Mouse (Mus musculus) cerebellum, adult 2 months (tissue): ENCODE measurements around the gene C1ql1. TPM values are rescaled to one million over a fixed set of nuclear protein-coding genes. Genes with fewer than 3 reads are reported as not detected.

Source experiments
- DNase-seq, 2 experiments: peaks; one replicate each; pipeline ENCODE4 v3.0.0; 2021
- H3K27ac ChIP-seq: fragments of 200-500 bp; 2 replicates; pipeline ENCODE4 v1.5.1; 2012; ENCODE audit warnings: low read length, control low read depth, inconsistent platforms; ENCODE audit not compliant: insufficient read depth
- H3K27me3 ChIP-seq: fragments of 200-500 bp; 2 replicates; pipeline ENCODE4 v1.6.1; 2012; ENCODE audit warnings: inconsistent platforms, mild to moderate bottlenecking, low read length, moderate library complexity; ENCODE audit not compliant: control insufficient read depth, insufficient read depth
- H3K4me1 ChIP-seq: fragments of 200-500 bp; 2 replicates; pipeline ENCODE4 v1.6.1; 2011; ENCODE audit warnings: low read length; ENCODE audit not compliant: control insufficient read depth, insufficient read depth
- H3K4me3 ChIP-seq: fragments of 200-500 bp; replicated peaks from 2 replicates; pipeline ENCODE3; 2011; ENCODE audit warnings: mild to moderate bottlenecking, low read depth, low read length, control low read depth; ENCODE audit not compliant: insufficient read depth
- CTCF ChIP-seq: fragments of 200-500 bp; IDR thresholded peaks from 2 replicates; pipeline ENCODE4 v1.5.1; 2011; ENCODE audit warnings: low read depth, mild to moderate bottlenecking, control low read depth, low read length, moderate library complexity, borderline replicate concordance; ENCODE audit not compliant: insufficient read depth
- POLR2A ChIP-seq: fragments of 200-500 bp; IDR thresholded peaks from 2 replicates; pipeline ENCODE4 v1.6.1; 2011; ENCODE audit warnings: low read length, control low read depth, borderline replicate concordance; ENCODE audit not compliant: insufficient read depth
- WGBS: fragments of 180-500 bp; shearing (Covaris S2); methylation state at CpG from one replicate; pipeline ENCODE4 v1.1.7; 2018; 5-methylcytosine and 5-hydroxymethylcytosine counted together
- polyA plus RNA-seq: library from polyadenylated mRNA; depleted of rRNA; stranded (reverse); fragments of >200 nt; gene quantifications from 2 replicates; pipeline ENCODE4 v1.2.3, GENCODE M21; 2012; rRNA removed

Gene C1ql1
- polyA plus RNA-seq, 1 experiment, result 16.7 TPM

- H3K27ac ChIP-seq, result no peak overlapping the region
- WGBS, result 6% methylated on average over 43 of the region's 43 CpGs
- H3K4me1 ChIP-seq, result peaks cover under 1% of the 10 kb centered on the region; the same call in 1 of the 2 replicates
- no peaks in the 10 kb centered on the region for H3K27me3 ChIP-seq
- peak; percentile 77 for TF ChIP-seq CTCF
- TF ChIP-seq POLR2A, result no peak
- H3K4me3 ChIP-seq, result peak overlapping the region; percentile 24
- peak; percentile 73 to 77 for DNase-seq
Measured at GRCm38 (mm10) chr11:102893015-102893651, 53.4 kb downstream of the C1ql1 start.

GRCm38 (mm10) chr11:102890096-102890495 lies 56.4 kb downstream of the C1ql1 start:
- H3K4me1 ChIP-seq, result no peaks in the 10 kb centered on the region
- H3K4me3 ChIP-seq, result no peak overlapping the region
- no peak for DNase-seq
- TF ChIP-seq CTCF, result no peak
- TF ChIP-seq POLR2A, result no peak
- 63% methylated on average over 5 of the region's 5 CpGs for WGBS
- no peak overlapping the region for H3K27ac ChIP-seq
- no peaks in the 10 kb centered on the region for H3K27me3 ChIP-seq

Other genes starting within 250 kb of the C1ql1 start
- gene Ccdc43, start 248.9 kb downstream of the C1ql1 start, polyA plus RNA-seq, result 24.6 and 25.0 TPM in 2 replicates
- gene Adam11, start 185.2 kb downstream of the C1ql1 start, polyA plus RNA-seq, result 207 and 239 TPM in 2 replicates
- gene Gjc1, start 127.0 kb downstream of the C1ql1 start, polyA plus RNA-seq, result 6.4 and 7.9 TPM in 2 replicates
- 6.8 and 9.6 TPM in 2 replicates for gene Higd1b, start 110.8 kb downstream of the C1ql1 start, polyA plus RNA-seq
- 89.9 and 102 TPM in 2 replicates for gene Eftud2, start 65.7 kb downstream of the C1ql1 start, polyA plus RNA-seq
- gene Ccdc103, start 65.5 kb downstream of the C1ql1 start, polyA plus RNA-seq, result 0.57 and 0.65 TPM in 2 replicates
- gene Fam187a, start 61.5 kb downstream of the C1ql1 start, polyA plus RNA-seq, result not detected in 2 replicates
- gene Gfap, start 45.8 kb downstream of the C1ql1 start, polyA plus RNA-seq, result 207 and 211 TPM in 2 replicates
- 0.05 and 0.10 TPM in 2 replicates for gene Kif18b, start 21.6 kb downstream of the C1ql1 start, polyA plus RNA-seq
- 58.8 and 63.2 TPM in 2 replicates for gene Nmt1, start 81.5 kb upstream of the C1ql1 start, polyA plus RNA-seq
- 58.3 and 63.6 TPM in 2 replicates for gene Dcakd, start 81.6 kb upstream of the C1ql1 start, polyA plus RNA-seq
- 11.8 and 13.1 TPM in 2 replicates for gene Plcd3, start 155.0 kb upstream of the C1ql1 start, polyA plus RNA-seq
- 60.4 and 61.5 TPM in 2 replicates for gene Acbd4, start 155.0 kb upstream of the C1ql1 start, polyA plus RNA-seq
- 25.5 and 28.8 TPM in 2 replicates for gene Hexim1, start 169.5 kb upstream of the C1ql1 start, polyA plus RNA-seq
- gene Hexim2, start 185.7 kb upstream of the C1ql1 start, polyA plus RNA-seq, result 20.9 and 23.0 TPM in 2 replicates
- 63.7 and 71.1 TPM in 2 replicates for gene Fmnl1, start 224.4 kb upstream of the C1ql1 start, polyA plus RNA-seq